Mouse (Mus musculus): ENCODE measurements around the gene Gm29797. TPM values are rescaled to one million over a fixed set of nuclear protein-coding genes. Genes with fewer than 3 reads are reported as not detected.

The Gm29797 gene
- 0.21 and 0.49 TPM in 2 replicates for polyA plus RNA-seq (2015; fragmentation: Nextera tagmentation; extraction: Ambion mirVana)

DNA sequence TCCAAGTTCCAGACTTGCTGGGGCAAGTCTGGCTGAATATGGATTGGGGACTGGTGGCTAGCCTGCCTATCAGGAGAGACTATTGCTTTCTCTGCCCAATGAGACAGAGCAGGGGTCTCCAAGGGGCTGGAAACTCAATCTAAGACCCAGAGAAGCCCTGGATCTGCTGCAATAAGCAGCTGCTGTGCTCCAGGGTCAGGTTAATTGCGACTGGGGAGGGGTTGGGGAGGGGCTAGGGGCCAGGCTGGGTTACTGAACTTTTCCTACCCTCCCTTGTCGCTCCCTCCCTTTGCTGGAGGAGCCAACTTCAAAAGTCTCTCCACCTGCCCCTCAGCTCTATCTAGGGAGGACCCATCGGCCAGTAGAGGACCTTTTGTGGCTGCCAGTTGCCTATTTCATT lies at the start of gene Gm29797:
Gm29797 (plus strand) TSS at position 301 of the 400 bp plus-strand sequence.
- Histone ChIP-seq H3K27me3 (ENCODE audit: control insufficient read depth, insufficient read depth, low read depth, low read length) (no peaks in the 10 kb centered on the region), H3K4me2 (ENCODE audit: low read depth, low read length) (no peak within 1 kb of the TSS), H3K4me3 (ENCODE audit: low read length) (no peak within 1 kb of the TSS), H3K9ac (ENCODE audit: low read length) (no peak within 1 kb of the TSS), H3K36me3 (ENCODE audit: control insufficient read depth, insufficient read depth, low read length) (peaks cover 20% of the 10 kb centered on the region), H3K4me1 (replicated peaks; ENCODE audit: control insufficient read depth, insufficient read depth, low read length) (peaks cover 3% of the 10 kb centered on the region), H3K9me3 (ENCODE audit: control insufficient read depth, low read length) (no peaks in the 10 kb centered on the region), H3K27ac (ENCODE audit: low read length) (no peak within 1 kb of the TSS)
- ATAC-seq (ENCODE audit: low read depth): no peak
- WGBS: 83% methylated on average over 3 of the region's 3 CpGs

DNA sequence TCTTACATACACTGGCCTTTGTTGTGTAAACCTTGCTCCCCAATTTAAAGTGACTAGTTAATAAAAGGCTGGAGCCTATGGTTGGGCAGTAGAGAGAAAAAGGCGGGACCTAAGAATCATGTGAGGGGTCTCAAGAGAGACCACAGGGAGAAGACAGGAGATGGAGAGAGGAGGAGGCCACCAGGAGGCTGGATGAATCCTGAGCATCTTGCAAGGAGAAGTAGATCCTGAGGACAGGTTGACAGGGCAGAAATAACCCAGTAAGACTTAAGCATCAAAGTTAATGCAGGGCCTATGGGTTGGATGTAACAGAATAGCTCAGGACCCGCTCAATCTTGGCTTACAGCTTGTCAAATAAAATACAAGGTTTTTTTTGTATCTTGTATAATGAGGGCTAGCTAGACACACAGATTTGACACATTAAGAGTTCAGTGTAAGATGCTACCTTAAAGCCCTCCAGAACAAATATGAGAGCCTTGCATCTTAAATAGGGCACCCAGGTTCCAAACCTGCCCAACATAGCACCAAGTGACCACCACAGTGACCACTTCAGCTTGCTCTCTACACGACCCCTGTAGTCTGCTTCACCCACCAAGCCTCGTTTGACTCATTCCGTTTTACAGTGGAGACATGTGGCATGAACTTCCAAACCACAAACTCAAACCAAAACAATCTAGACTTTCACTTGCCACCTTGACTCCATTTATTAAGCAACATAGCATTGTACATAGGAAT lies 37.9 kb upstream of the Gm29797 start:
- H3K9me3 ChIP-seq (ENCODE audit: control insufficient read depth, low read length): no peaks in the 10 kb centered on the region
- H3K4me1 ChIP-seq (replicated peaks; ENCODE audit: control insufficient read depth, insufficient read depth, low read length): no peaks in the 10 kb centered on the region
- no peak for ATAC-seq (ENCODE audit: low read depth)
- H3K4me3 ChIP-seq (ENCODE audit: low read length): no peak overlapping the region
- H3K27me3 ChIP-seq (ENCODE audit: control insufficient read depth, insufficient read depth, low read depth, low read length): no peaks in the 10 kb centered on the region
- no peak overlapping the region for H3K4me2 ChIP-seq (ENCODE audit: low read depth, low read length)
- 87% methylated on average over 5 of the region's 5 CpGs for WGBS
- peaks cover 22% of the 10 kb centered on the region for H3K36me3 ChIP-seq (ENCODE audit: control insufficient read depth, insufficient read depth, low read length)
- no peak overlapping the region for H3K9ac ChIP-seq (ENCODE audit: low read length)
- no peak overlapping the region for H3K27ac ChIP-seq (ENCODE audit: low read length)

DNA sequence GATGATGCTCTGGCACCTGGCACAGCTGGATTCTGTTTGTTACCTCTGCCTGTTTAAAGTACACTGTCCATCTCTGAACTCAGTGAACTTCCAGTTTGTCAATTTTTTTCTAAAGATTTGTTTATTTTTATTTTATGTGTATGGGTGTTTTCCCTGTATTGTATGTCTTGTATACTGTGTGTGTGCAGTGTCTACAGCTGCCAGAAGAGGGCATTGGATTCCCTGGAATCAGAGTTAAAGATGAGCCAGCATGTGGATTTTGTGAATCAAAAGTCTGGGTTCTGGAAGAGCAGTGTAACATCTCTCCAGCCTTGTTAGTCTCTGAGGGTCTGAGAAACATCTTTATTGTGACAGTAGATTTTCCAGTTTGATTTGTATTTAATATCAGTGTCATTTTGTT lies 33.4 kb upstream of the Gm29797 start:
- ATAC-seq (ENCODE audit: low read depth): no peak
- Histone ChIP-seq H3K36me3 (ENCODE audit: control insufficient read depth, insufficient read depth, low read length) (peaks cover 24% of the 10 kb centered on the region), H3K9ac (ENCODE audit: low read length) (no peak overlapping the region)

DNA sequence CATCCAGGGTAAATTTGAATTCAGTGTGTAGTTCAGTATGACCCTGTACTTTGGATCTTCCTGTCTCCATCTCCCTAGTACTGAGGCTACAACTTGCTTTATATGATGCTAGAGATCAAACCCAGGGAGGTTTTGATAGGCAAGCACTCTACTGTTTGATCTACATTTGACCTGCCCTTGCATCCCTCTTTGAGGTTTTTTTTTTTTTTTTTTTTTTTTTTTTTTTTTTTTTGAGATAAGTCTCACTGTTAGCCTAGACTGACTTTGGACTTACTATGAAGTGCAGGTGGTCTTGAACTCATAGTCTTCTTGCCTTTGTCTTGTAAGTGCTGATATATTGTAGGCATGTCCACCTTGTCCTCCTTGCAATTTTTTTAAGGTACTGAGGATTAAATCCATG lies 28.4 kb upstream of the Gm29797 start:
- Histone ChIP-seq H3K4me3 (ENCODE audit: low read length) (no peak overlapping the region), H3K9me3 (ENCODE audit: control insufficient read depth, low read length) (no peaks in the 10 kb centered on the region), H3K36me3 (ENCODE audit: control insufficient read depth, insufficient read depth, low read length) (peaks cover 13% of the 10 kb centered on the region; the same call in 1 of the 2 replicates), H3K9ac (ENCODE audit: low read length) (no peak overlapping the region), H3K4me1 (replicated peaks; ENCODE audit: control insufficient read depth, insufficient read depth, low read length) (no peaks in the 10 kb centered on the region), H3K4me2 (ENCODE audit: low read depth, low read length) (no peak overlapping the region), H3K27ac (ENCODE audit: low read length) (no peak overlapping the region), H3K27me3 (ENCODE audit: control insufficient read depth, insufficient read depth, low read depth, low read length) (no peaks in the 10 kb centered on the region)
- ATAC-seq (ENCODE audit: low read depth): no peak

More for the DNA sequence above, 33.4 kb upstream of the Gm29797 start:
- H3K27me3 ChIP-seq (ENCODE audit: control insufficient read depth, insufficient read depth, low read depth, low read length): no peaks in the 10 kb centered on the region
- H3K27ac ChIP-seq (ENCODE audit: low read length): no peak overlapping the region
- no peaks in the 10 kb centered on the region for H3K9me3 ChIP-seq (ENCODE audit: control insufficient read depth, low read length)
- no peak overlapping the region for H3K4me3 ChIP-seq (ENCODE audit: low read length)
- no peaks in the 10 kb centered on the region for H3K4me1 ChIP-seq (replicated peaks; ENCODE audit: control insufficient read depth, insufficient read depth, low read length)
- H3K4me2 ChIP-seq (ENCODE audit: low read depth, low read length): no peak overlapping the region

DNA sequence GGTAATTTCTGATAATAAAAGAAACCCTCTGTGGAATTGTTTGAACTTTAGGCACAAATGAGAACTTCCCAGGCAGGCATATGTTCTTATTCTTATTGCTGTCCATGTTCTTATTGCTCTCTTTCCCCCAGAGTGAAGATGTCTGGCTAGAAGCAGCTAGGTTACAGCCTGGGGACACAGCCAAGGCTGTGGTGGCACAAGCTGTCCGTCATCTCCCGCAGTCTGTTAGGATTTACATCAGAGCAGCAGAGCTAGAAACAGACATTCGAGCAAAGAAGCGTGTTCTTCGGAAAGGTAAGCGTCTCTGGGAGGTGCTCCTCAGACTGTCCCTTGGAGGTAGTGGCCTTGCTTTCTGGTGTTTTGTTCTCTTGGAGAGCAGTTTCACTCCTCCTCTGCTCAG lies 24.2 kb upstream of the Gm29797 start:
- no peak for ATAC-seq (ENCODE audit: low read depth)
- no peak overlapping the region for H3K4me3 ChIP-seq (ENCODE audit: low read length)
- H3K36me3 ChIP-seq (ENCODE audit: control insufficient read depth, insufficient read depth, low read length): peaks cover 32% of the 10 kb centered on the region
- no peaks in the 10 kb centered on the region for H3K27me3 ChIP-seq (ENCODE audit: control insufficient read depth, insufficient read depth, low read depth, low read length)
- no peaks in the 10 kb centered on the region for H3K4me1 ChIP-seq (replicated peaks; ENCODE audit: control insufficient read depth, insufficient read depth, low read length)
- 90% methylated on average over 6 of the region's 6 CpGs for WGBS
- no peak overlapping the region for H3K27ac ChIP-seq (ENCODE audit: low read length)
- no peak overlapping the region for H3K9ac ChIP-seq (ENCODE audit: low read length)
- H3K4me2 ChIP-seq (ENCODE audit: low read depth, low read length): no peak overlapping the region
- no peaks in the 10 kb centered on the region for H3K9me3 ChIP-seq (ENCODE audit: control insufficient read depth, low read length)

DNA sequence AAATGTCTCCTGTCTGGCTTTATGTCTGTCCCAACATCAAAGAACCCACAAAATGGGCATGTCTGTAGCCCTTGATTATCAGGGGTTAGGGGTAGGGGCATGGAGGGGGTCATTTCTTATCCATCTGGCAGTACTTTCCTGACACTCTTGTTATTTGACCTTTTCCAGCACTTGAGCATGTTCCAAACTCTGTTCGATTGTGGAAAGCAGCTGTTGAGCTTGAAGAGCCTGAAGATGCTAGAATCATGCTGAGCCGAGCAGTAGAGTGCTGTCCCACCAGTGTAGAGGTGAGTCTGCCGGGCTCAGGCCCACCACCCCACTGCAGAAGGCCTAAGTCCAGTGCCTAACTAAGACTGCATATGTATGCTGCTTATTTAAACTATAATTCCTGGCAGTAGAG lies 21.0 kb upstream of the Gm29797 start:
- Histone ChIP-seq H3K4me3 (ENCODE audit: low read length) (no peak overlapping the region), H3K27ac (ENCODE audit: low read length) (no peak overlapping the region), H3K27me3 (ENCODE audit: control insufficient read depth, insufficient read depth, low read depth, low read length) (no peaks in the 10 kb centered on the region), H3K4me1 (replicated peaks; ENCODE audit: control insufficient read depth, insufficient read depth, low read length) (no peaks in the 10 kb centered on the region), H3K36me3 (ENCODE audit: control insufficient read depth, insufficient read depth, low read length) (peaks cover 43% of the 10 kb centered on the region), H3K4me2 (ENCODE audit: low read depth, low read length) (no peak overlapping the region), H3K9me3 (ENCODE audit: control insufficient read depth, low read length) (no peaks in the 10 kb centered on the region), H3K9ac (ENCODE audit: low read length) (no peak overlapping the region)
- 91% methylated on average over 3 of the region's 3 CpGs for WGBS
- no peak for ATAC-seq (ENCODE audit: low read depth)

DNA sequence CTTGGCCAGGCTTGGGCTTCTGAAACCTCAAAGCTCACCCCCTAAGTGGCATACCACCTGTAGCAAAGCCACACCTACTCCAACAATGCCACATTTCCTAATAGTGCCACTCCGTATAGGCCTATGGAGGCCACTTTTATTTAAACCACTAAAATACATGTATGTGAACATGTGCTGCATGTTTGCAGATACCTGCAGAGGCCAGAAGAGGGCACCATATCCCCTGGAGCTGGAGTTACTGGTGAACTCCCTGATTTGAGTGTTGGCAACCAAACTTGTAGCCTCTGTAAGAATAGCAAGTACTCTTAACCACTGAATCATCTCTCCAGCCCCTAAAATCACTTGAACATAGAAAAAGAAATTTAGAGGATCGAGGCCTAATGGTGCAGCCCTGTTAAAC lies 12.5 kb upstream of the Gm29797 start:
- Histone ChIP-seq H3K27ac (ENCODE audit: low read length) (no peak overlapping the region), H3K4me2 (ENCODE audit: low read depth, low read length) (no peak overlapping the region), H3K36me3 (ENCODE audit: control insufficient read depth, insufficient read depth, low read length) (peaks cover 40% of the 10 kb centered on the region), H3K9ac (ENCODE audit: low read length) (no peak overlapping the region), H3K4me1 (replicated peaks; ENCODE audit: control insufficient read depth, insufficient read depth, low read length) (no peaks in the 10 kb centered on the region), H3K9me3 (ENCODE audit: control insufficient read depth, low read length) (no peaks in the 10 kb centered on the region), H3K4me3 (ENCODE audit: low read length) (no peak overlapping the region), H3K27me3 (ENCODE audit: control insufficient read depth, insufficient read depth, low read depth, low read length) (no peaks in the 10 kb centered on the region)
- ATAC-seq (ENCODE audit: low read depth): no peak
- 82% methylated on average over 2 of the region's 2 CpGs for WGBS

DNA sequence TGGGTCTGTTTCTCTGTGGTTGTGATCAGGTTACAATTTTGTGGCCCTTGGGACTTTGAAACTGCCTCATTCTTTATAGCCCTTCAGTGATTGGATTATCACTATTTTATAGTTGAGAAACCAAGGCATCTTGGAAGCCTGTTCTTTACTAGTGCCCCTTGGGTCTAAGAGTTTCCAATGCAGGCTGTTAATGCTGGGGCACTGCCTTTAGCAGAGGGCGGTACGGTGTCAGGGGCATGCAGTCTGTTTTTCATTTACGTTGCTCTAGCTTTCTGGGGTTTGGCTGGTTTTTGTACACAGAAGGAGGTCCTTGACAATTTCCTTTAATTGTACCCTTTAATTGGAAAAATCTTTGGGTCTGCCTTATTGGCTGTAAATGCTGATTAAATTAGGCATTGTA lies 11.2 kb upstream of the Gm29797 start:
- ATAC-seq (ENCODE audit: low read depth): no peak
- no peak overlapping the region for H3K27ac ChIP-seq (ENCODE audit: low read length)
- 95% methylated on average over 3 of the region's 3 CpGs for WGBS

DNA sequence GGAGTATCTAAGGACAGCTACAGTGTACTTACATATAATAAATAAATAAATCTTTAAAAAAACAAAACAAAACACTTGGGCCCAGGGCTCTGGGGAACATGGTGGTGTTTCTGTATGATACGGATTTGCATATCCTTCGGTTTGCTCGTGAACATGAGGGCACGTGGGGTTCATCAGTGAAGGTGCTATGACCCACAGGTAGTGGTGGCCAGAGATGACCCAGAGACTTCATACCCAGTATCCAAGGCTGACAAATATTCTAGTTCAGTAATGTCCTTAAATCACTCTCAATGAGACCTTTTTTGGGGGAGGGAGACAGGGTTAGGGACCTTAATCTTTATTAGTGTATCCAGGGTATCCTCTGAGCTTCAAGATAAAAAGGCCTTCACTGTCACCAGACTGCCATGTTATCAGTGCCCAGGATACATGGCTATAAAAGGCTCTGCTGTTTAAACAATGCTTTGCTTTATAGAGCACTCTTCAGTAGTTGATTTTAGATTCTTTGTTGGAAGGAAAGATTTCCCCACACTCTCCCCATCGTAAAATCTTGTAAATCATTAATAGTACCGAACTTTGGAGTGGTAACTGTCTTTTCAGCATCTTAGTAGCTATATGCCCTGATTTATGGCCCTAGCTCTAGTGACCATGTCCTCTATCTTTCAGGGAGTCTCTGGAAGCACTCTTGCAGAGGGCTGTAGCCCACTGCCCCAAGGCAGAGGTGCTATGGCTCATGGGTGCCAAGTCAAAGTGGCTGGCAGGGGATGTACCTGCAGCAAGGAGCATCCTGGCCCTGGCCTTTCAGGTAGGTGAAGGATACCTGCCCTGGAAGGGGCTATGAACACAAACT lies 10.0 kb upstream of the Gm29797 start:
- no peaks in the 10 kb centered on the region for H3K9me3 ChIP-seq (ENCODE audit: control insufficient read depth, low read length)
- WGBS: 85% methylated on average over 6 of the region's 6 CpGs
- no peak overlapping the region for H3K9ac ChIP-seq (ENCODE audit: low read length)
- peaks cover 45% of the 10 kb centered on the region for H3K36me3 ChIP-seq (ENCODE audit: control insufficient read depth, insufficient read depth, low read length)
- no peak overlapping the region for H3K4me3 ChIP-seq (ENCODE audit: low read length)
- H3K4me1 ChIP-seq (replicated peaks; ENCODE audit: control insufficient read depth, insufficient read depth, low read length): no peaks in the 10 kb centered on the region
- no peak for ATAC-seq (ENCODE audit: low read depth)
- no peak overlapping the region for H3K4me2 ChIP-seq (ENCODE audit: low read depth, low read length)
- H3K27ac ChIP-seq (ENCODE audit: low read length): no peak overlapping the region
- no peaks in the 10 kb centered on the region for H3K27me3 ChIP-seq (ENCODE audit: control insufficient read depth, insufficient read depth, low read depth, low read length)

More for the DNA sequence above, 11.2 kb upstream of the Gm29797 start:
- Histone ChIP-seq H3K36me3 (ENCODE audit: control insufficient read depth, insufficient read depth, low read length) (peaks cover 44% of the 10 kb centered on the region), H3K27me3 (ENCODE audit: control insufficient read depth, insufficient read depth, low read depth, low read length) (no peaks in the 10 kb centered on the region), H3K4me1 (replicated peaks; ENCODE audit: control insufficient read depth, insufficient read depth, low read length) (no peaks in the 10 kb centered on the region), H3K9ac (ENCODE audit: low read length) (no peak overlapping the region), H3K9me3 (ENCODE audit: control insufficient read depth, low read length) (no peaks in the 10 kb centered on the region), H3K4me2 (ENCODE audit: low read depth, low read length) (no peak overlapping the region), H3K4me3 (ENCODE audit: low read length) (no peak overlapping the region)

Measured in lung, embryonic 16.5 days (tissue).